Mouse (Mus musculus) neural tube, embryonic 13.5 days (tissue): Measurements from ENCODE around the gene Cd300lg. TPM values are rescaled to one million over a fixed set of nuclear protein-coding genes. Genes with fewer than 3 reads are reported as not detected.
A peak's percentile ranks its signal among the peaks of the same experiment; 100 is the strongest.

ENCODE experiments used
- ATAC-seq: fragments of 200-750 bp; cut with Nextera tagmentation; 2 replicates; pipeline ENCODE4 v1.8.0; 2017; ENCODE audit warnings: low read depth, mild to moderate bottlenecking, moderate TSS enrichment, moderate library complexity
- H3K27ac ChIP-seq: fragments of 300-500 bp; sonication (generic); replicated peaks from 2 replicates; pipeline ENCODE4 v1.5.1; 2015; ENCODE audit warnings: moderate library complexity, mild to moderate bottlenecking, inconsistent platforms
- H3K27me3 ChIP-seq: fragments of 300-500 bp; sonication (generic); 2 replicates; pipeline ENCODE4 v1.6.1; 2015; ENCODE audit warnings: mild to moderate bottlenecking, inconsistent platforms
- H3K36me3 ChIP-seq: fragments of 300-500 bp; sonication (generic); 2 replicates; pipeline ENCODE4 v1.6.1; 2015; ENCODE audit warnings: mild to moderate bottlenecking, inconsistent platforms
- H3K4me1 ChIP-seq: fragments of 300-500 bp; sonication (generic); replicated peaks from 2 replicates; pipeline ENCODE4 v1.6.1; 2015; ENCODE audit warnings: inconsistent platforms
- H3K4me2 ChIP-seq: fragments of 300-500 bp; sonication (generic); 2 replicates; pipeline ENCODE4 v1.6.1; 2015; ENCODE audit warnings: inconsistent platforms, mild to moderate bottlenecking, moderate library complexity
- H3K4me3 ChIP-seq: fragments of 300-500 bp; sonication (generic); 2 replicates; pipeline ENCODE4 v1.5.1; 2015; ENCODE audit warnings: mild to moderate bottlenecking, inconsistent platforms
- H3K9ac ChIP-seq: fragments of 300-500 bp; sonication (generic); 2 replicates; pipeline ENCODE4 v1.6.1; 2015; ENCODE audit warnings: moderate library complexity, mild to moderate bottlenecking, inconsistent platforms
- H3K9me3 ChIP-seq: fragments of 300-500 bp; sonication (generic); 2 replicates; pipeline ENCODE4 v1.6.1; 2016; ENCODE audit warnings: inconsistent platforms
- WGBS: fragments of 180-500 bp; shearing (Covaris S2); methylation state at CpG from one replicate; pipeline ENCODE4 v1.1.7; 2015; 5-methylcytosine and 5-hydroxymethylcytosine counted together
- polyA plus RNA-seq: library from polyadenylated mRNA; unstranded; fragments of >200 nt; fragmentation: Nextera tagmentation; extraction: Ambion mirVana; gene quantifications from 2 replicates; pipeline ENCODE4 v1.2.1, GENCODE M21; 2015

Gene Cd300lg
- 0.45 and 0.65 TPM in 2 replicates for polyA plus RNA-seq

GRCm38 (mm10) chr11:102041350-102041949 is at the start of gene Cd300lg:
Cd300lg (plus strand) TSS chr11:102041509.
- Histone ChIP-seq H3K27me3 (no peaks in the 10 kb centered on the region), H3K27ac (no peak within 1 kb of the TSS), H3K9me3 (peaks cover 10% of the 10 kb centered on the region), H3K9ac (no peak within 1 kb of the TSS), H3K4me3 (no peak within 1 kb of the TSS), H3K36me3 (no peaks in the 10 kb centered on the region), H3K4me2 (no peak within 1 kb of the TSS), H3K4me1 (no peaks in the 10 kb centered on the region)
- no peak for ATAC-seq
- WGBS: 54% methylated on average over 5 of the region's 5 CpGs

GRCm38 (mm10) chr11:101991813-101992212 is 49.5 kb upstream of the Cd300lg start:
- no peak overlapping the region for H3K27ac ChIP-seq
- peaks cover 9% of the 10 kb centered on the region; the same call in 1 of the 2 replicates for H3K36me3 ChIP-seq
- WGBS: 81% methylated on average over 3 of the region's 3 CpGs
- no peaks in the 10 kb centered on the region for H3K9me3 ChIP-seq
- H3K4me3 ChIP-seq: no peak overlapping the region
- no peak overlapping the region for H3K4me2 ChIP-seq
- no peaks in the 10 kb centered on the region for H3K4me1 ChIP-seq
- no peak for ATAC-seq
- peaks cover 7% of the 10 kb centered on the region for H3K27me3 ChIP-seq
- H3K9ac ChIP-seq: no peak overlapping the region

GRCm38 (mm10) chr11:101992411-101992810 is 48.9 kb upstream of the Cd300lg start:
- peaks cover 15% of the 10 kb centered on the region; the same call in 1 of the 2 replicates for H3K36me3 ChIP-seq
- 90% methylated on average over 7 of the region's 7 CpGs for WGBS
- no peak overlapping the region for H3K9ac ChIP-seq

GRCm38 (mm10) chr11:101994100-101994499 is 47.2 kb upstream of the Cd300lg start:
- no peak overlapping the region for H3K4me2 ChIP-seq
- H3K27ac ChIP-seq: no peak overlapping the region
- ATAC-seq: no peak
- no peak overlapping the region for H3K4me3 ChIP-seq
- H3K4me1 ChIP-seq: no peaks in the 10 kb centered on the region
- WGBS: 78% methylated on average over 8 of the region's 8 CpGs
- no peaks in the 10 kb centered on the region for H3K9me3 ChIP-seq
- no peaks in the 10 kb centered on the region for H3K27me3 ChIP-seq
- H3K36me3 ChIP-seq: peaks cover 21% of the 10 kb centered on the region; the same call in 1 of the 2 replicates
- no peak overlapping the region for H3K9ac ChIP-seq

More at GRCm38 (mm10) chr11:101992411-101992810, 48.9 kb upstream of the Cd300lg start:
- Histone ChIP-seq H3K4me2 (no peak overlapping the region), H3K4me1 (no peaks in the 10 kb centered on the region), H3K27ac (no peak overlapping the region), H3K27me3 (peaks cover 2% of the 10 kb centered on the region), H3K4me3 (no peak overlapping the region), H3K9me3 (no peaks in the 10 kb centered on the region)
- no peak for ATAC-seq

- Histone ChIP-seq H3K4me1 (peaks cover 4% of the 10 kb centered on the region; the same call in 1 of the 2 replicates), H3K9me3 (no peaks in the 10 kb centered on the region), H3K36me3 (peaks cover 31% of the 10 kb centered on the region), H3K27ac (0 out of 2 replicates have a peak overlapping the region, but pooled peaks have one; percentile 5), H3K4me2 (no peak overlapping the region), H3K4me3 (no peak overlapping the region), H3K9ac (no peak overlapping the region), H3K27me3 (no peaks in the 10 kb centered on the region)
- WGBS: 84% methylated on average over 7 of the region's 7 CpGs
- no peak for ATAC-seq
Observed at GRCm38 (mm10) chr11:101995938-101996337, 45.4 kb upstream of the Cd300lg start.

GRCm38 (mm10) chr11:101998258-101998657 is 43.1 kb upstream of the Cd300lg start:
- H3K4me1 ChIP-seq: peaks cover 4% of the 10 kb centered on the region; the same call in 1 of the 2 replicates
- no peak for ATAC-seq
- no peak overlapping the region for H3K9ac ChIP-seq
- H3K27ac ChIP-seq: no peak overlapping the region
- H3K36me3 ChIP-seq: peaks cover 46% of the 10 kb centered on the region
- no peaks in the 10 kb centered on the region for H3K9me3 ChIP-seq
- H3K27me3 ChIP-seq: no peaks in the 10 kb centered on the region
- H3K4me2 ChIP-seq: no peak overlapping the region
- H3K4me3 ChIP-seq: no peak overlapping the region
- 57% methylated on average over 5 of the region's 5 CpGs for WGBS

GRCm38 (mm10) chr11:101999466-101999865 is 41.8 kb upstream of the Cd300lg start:
- WGBS: 35% methylated on average over 4 of the region's 4 CpGs
- ATAC-seq: no peak
- H3K9me3 ChIP-seq: no peaks in the 10 kb centered on the region
- no peak overlapping the region for H3K4me3 ChIP-seq
- 0 out of 2 replicates have a peak overlapping the region, but pooled peaks have one; percentile 2 for H3K27ac ChIP-seq
- H3K4me1 ChIP-seq: peaks cover 4% of the 10 kb centered on the region; the same call in 1 of the 2 replicates
- no peaks in the 10 kb centered on the region for H3K27me3 ChIP-seq
- H3K36me3 ChIP-seq: peaks cover 57% of the 10 kb centered on the region
- no peak overlapping the region for H3K9ac ChIP-seq
- no peak overlapping the region for H3K4me2 ChIP-seq

GRCm38 (mm10) chr11:102004251-102004650 is 37.1 kb upstream of the Cd300lg start:
- Histone ChIP-seq H3K4me1 (peaks cover 4% of the 10 kb centered on the region), H3K27ac (no peak overlapping the region), H3K27me3 (no peaks in the 10 kb centered on the region), H3K4me2 (no peak overlapping the region), H3K9me3 (no peaks in the 10 kb centered on the region), H3K36me3 (peaks cover 82% of the 10 kb centered on the region), H3K4me3 (no peak overlapping the region), H3K9ac (no peak overlapping the region)
- WGBS: 90% methylated on average over 8 of the region's 8 CpGs
- ATAC-seq: no peak

GRCm38 (mm10) chr11:102006271-102006670 is 35.0 kb upstream of the Cd300lg start:
- Histone ChIP-seq H3K9ac (no peak overlapping the region), H3K9me3 (no peaks in the 10 kb centered on the region), H3K4me1 (peaks cover 18% of the 10 kb centered on the region), H3K27me3 (no peaks in the 10 kb centered on the region), H3K36me3 (peaks cover 89% of the 10 kb centered on the region), H3K4me2 (no peak overlapping the region), H3K27ac (no peak overlapping the region), H3K4me3 (no peak overlapping the region)
- WGBS: 49% methylated on average over 9 of the region's 9 CpGs
- no peak for ATAC-seq

- WGBS: 75% methylated on average over 5 of the region's 5 CpGs
- Histone ChIP-seq H3K4me1 (peaks cover 18% of the 10 kb centered on the region), H3K4me3 (no peak overlapping the region), H3K27me3 (no peaks in the 10 kb centered on the region), H3K9ac (no peak overlapping the region), H3K9me3 (no peaks in the 10 kb centered on the region), H3K4me2 (no peak overlapping the region), H3K36me3 (peaks cover 89% of the 10 kb centered on the region), H3K27ac (no peak overlapping the region)
- no peak for ATAC-seq
Observed at GRCm38 (mm10) chr11:102006688-102007087, 34.6 kb upstream of the Cd300lg start.

- 90% methylated on average over 8 of the region's 8 CpGs for WGBS
- H3K4me3 ChIP-seq: no peak overlapping the region
- H3K36me3 ChIP-seq: peaks cover 97% of the 10 kb centered on the region
Observed at GRCm38 (mm10) chr11:102008372-102008771, 32.9 kb upstream of the Cd300lg start.

GRCm38 (mm10) chr11:102008954-102009637 is 32.2 kb upstream of the Cd300lg start:
- Histone ChIP-seq H3K9me3 (no peaks in the 10 kb centered on the region), H3K27me3 (no peaks in the 10 kb centered on the region), H3K4me1 (peaks cover 18% of the 10 kb centered on the region), H3K27ac (peak overlapping the region; percentile 86), H3K36me3 (peaks cover 95% of the 10 kb centered on the region), H3K4me2 (no peak overlapping the region), H3K4me3 (no peak overlapping the region), H3K9ac (no peak overlapping the region)
- ATAC-seq: no peak
- WGBS: 85% methylated on average over 15 of the region's 15 CpGs

More at GRCm38 (mm10) chr11:102008372-102008771, 32.9 kb upstream of the Cd300lg start:
- H3K27me3 ChIP-seq: no peaks in the 10 kb centered on the region
- H3K4me1 ChIP-seq: peaks cover 18% of the 10 kb centered on the region
- H3K27ac ChIP-seq: no peak overlapping the region
- no peak overlapping the region for H3K4me2 ChIP-seq
- no peak overlapping the region for H3K9ac ChIP-seq
- no peaks in the 10 kb centered on the region for H3K9me3 ChIP-seq
- ATAC-seq: no peak
